In genomic region chr5:140636316-140637057, GRCm38 (mm10) we compare ENCODE assay signal across 8 mouse cellular contexts. TPM values are rescaled to one million over a fixed set of nuclear protein-coding genes. Genes with fewer than 3 reads are reported as not detected.
DNase-seq lines count a peak whose midpoint lies in the region; ATAC-seq and TF ChIP-seq lines count a peak whose summit lies in the region.
"Had no signal": no experiment of that assay in that cellular context is flagged by ENCODE, and none has a peak within 500 bp of the region (broad histone marks: within the 10 kb centered on the region; RNA-seq: fewer than 3 reads in every experiment).

No protein-coding gene starts in this region.

- no peaks in the 10 kb centered on the region for H3K9me3 ChIP-seq in midbrain, embryonic 10.5 days (replicated peaks)
- no peaks in the 10 kb centered on the region for H3K9me3 ChIP-seq in midbrain, embryonic 14.5 days (ENCODE audit: control insufficient read depth, low read length)
- H3K9me3 ChIP-seq in embryonic facial prominence, embryonic 10.5 days = no peaks in the 10 kb centered on the region
- no peaks in the 10 kb centered on the region for H3K9me3 ChIP-seq in liver, postnatal 0 days (ENCODE audit: low read length)

- peaks cover 16% of the 10 kb centered on the region for H3K4me1 ChIP-seq in midbrain, embryonic 10.5 days
- peaks cover 10% of the 10 kb centered on the region; the same call in 1 of the 2 replicates for H3K4me1 ChIP-seq in midbrain, embryonic 14.5 days (ENCODE audit: control insufficient read depth, insufficient read depth, low read length)
- H3K4me1 ChIP-seq in embryonic facial prominence, embryonic 10.5 days = peaks cover 31% of the 10 kb centered on the region
- peaks cover 18% of the 10 kb centered on the region for H3K4me1 ChIP-seq in liver, postnatal 0 days (ENCODE audit: insufficient read depth)

- H3K4me3 ChIP-seq in midbrain, embryonic 10.5 days = no peak overlapping the region
- H3K4me3 ChIP-seq in midbrain, embryonic 14.5 days (replicated peaks; ENCODE audit: low read depth, low read length) = no peak overlapping the region
- H3K4me3 ChIP-seq in embryonic facial prominence, embryonic 10.5 days = no peak overlapping the region
- no peak overlapping the region for H3K4me3 ChIP-seq in liver, postnatal 0 days (ENCODE audit: low read depth, low read length)
- H3K4me3 ChIP-seq: erythroblast, embryonic 14.5 days had no signal

- TF ChIP-seq EP300 in liver, postnatal 0 days (IDR thresholded peaks at IDR 0.05; ENCODE audit: low read depth) = no peak

- peak; percentile 32 for TF ChIP-seq CTCF in liver, postnatal 0 days (IDR thresholded peaks at IDR 0.05; ENCODE audit: low read depth)

- WGBS in midbrain, embryonic 10.5 days = 89% methylated on average over 7 of the region's 7 CpGs
- WGBS in midbrain, embryonic 14.5 days = 98% methylated on average over 7 of the region's 7 CpGs
- 87% methylated on average over 7 of the region's 7 CpGs for WGBS in embryonic facial prominence, embryonic 10.5 days
- 58% methylated on average over 7 of the region's 7 CpGs for WGBS in liver, postnatal 0 days (ENCODE audit: insufficient replicate concordance)

- H3K4me2 ChIP-seq in midbrain, embryonic 14.5 days (ENCODE audit: low read length) = no peak overlapping the region
- no peak overlapping the region for H3K4me2 ChIP-seq in liver, postnatal 0 days (ENCODE audit: low read depth, low read length)

- no peak overlapping the region for H3K9ac ChIP-seq in midbrain, embryonic 14.5 days (replicated peaks; ENCODE audit: low read length)
- no peak overlapping the region for H3K9ac ChIP-seq in liver, postnatal 0 days (replicated peaks)

- H3K27ac ChIP-seq in midbrain, embryonic 10.5 days (replicated peaks) = peak overlapping the region; percentile 52; the same call in 1 of the 2 replicates
- no peak overlapping the region for H3K27ac ChIP-seq in midbrain, embryonic 14.5 days (replicated peaks; ENCODE audit: low read depth, low read length)
- H3K27ac ChIP-seq in embryonic facial prominence, embryonic 10.5 days (replicated peaks) = 0 out of 2 replicates have a peak overlapping the region, but pooled peaks have one; percentile 37
- H3K27ac ChIP-seq in liver, postnatal 0 days (ENCODE audit: low read depth) = peak overlapping the region; percentile 68

- no peak for ATAC-seq in midbrain, embryonic 14.5 days (ENCODE audit: low FRiP score, low TSS enrichment)
- peak; percentile 46 for ATAC-seq in liver, postnatal 0 days

- peaks cover 100% of the 10 kb centered on the region for H3K36me3 ChIP-seq in midbrain, embryonic 10.5 days
- peaks cover 80% of the 10 kb centered on the region for H3K36me3 ChIP-seq in midbrain, embryonic 14.5 days (ENCODE audit: control insufficient read depth, insufficient read depth, low read length)
- peaks cover 100% of the 10 kb centered on the region for H3K36me3 ChIP-seq in embryonic facial prominence, embryonic 10.5 days (replicated peaks)
- H3K36me3 ChIP-seq in liver, postnatal 0 days (replicated peaks; ENCODE audit: insufficient read depth, low read length) = peaks cover 14% of the 10 kb centered on the region

- DNase-seq in midbrain, embryonic 10.5 days (ENCODE audit: low spot score) = no peak
- no peak for DNase-seq in midbrain, embryonic 14.5 days
- no peak for DNase-seq in embryonic facial prominence, embryonic 10.5 days (ENCODE audit: low spot score)
- DNase-seq in liver, postnatal 0 days = no peak
- DNase-seq in thymus, postnatal 25 days = peak; percentile 48
- DNase-seq in layer of hippocampus, adult 9-10 months (ENCODE audit: low spot score) = no peak
- no peak for DNase-seq in gastrocnemius, postnatal 10 days

- no peaks in the 10 kb centered on the region for H3K27me3 ChIP-seq in midbrain, embryonic 10.5 days (ENCODE audit: low read depth, poor library complexity, severe bottlenecking)
- no peaks in the 10 kb centered on the region for H3K27me3 ChIP-seq in midbrain, embryonic 14.5 days (ENCODE audit: control insufficient read depth, insufficient read depth, low read length)
- no peaks in the 10 kb centered on the region for H3K27me3 ChIP-seq in embryonic facial prominence, embryonic 10.5 days (replicated peaks; ENCODE audit: low read depth, poor library complexity, severe bottlenecking)
- no peaks in the 10 kb centered on the region for H3K27me3 ChIP-seq in liver, postnatal 0 days (ENCODE audit: insufficient read depth, low read length)

RNA-seq across cellular contexts. Expression of gene Ttyh3, which starts 12.3 kb away (rescaled TPM):
- polyA plus RNA-seq in midbrain, embryonic 10.5 days (2016; fragmentation: Nextera tagmentation; extraction: Ambion mirVana) = 28.6 and 36.2 TPM in 2 replicates
- polyA plus RNA-seq in midbrain, embryonic 14.5 days (2014; fragmentation: Nextera tagmentation; extraction: Ambion mirVana) = 72.1 and 86.7 TPM in 2 replicates
- polyA plus RNA-seq in embryonic facial prominence, embryonic 10.5 days (2016; fragmentation: Nextera tagmentation; extraction: Ambion mirVana) = 33.4 and 35.5 TPM in 2 replicates
- 5.2 and 6.5 TPM in 2 replicates for polyA plus RNA-seq in liver, postnatal 0 days (2015; fragmentation: Nextera tagmentation; extraction: Ambion mirVana)
- 10 to 100 TPM; 33.4 to 42.5 TPM for total RNA-seq in gastrocnemius, postnatal 10 days (2021)

RNA-seq across cellular contexts. Expression of gene Lfng, which starts 29.4 kb away (rescaled TPM):
- polyA plus RNA-seq in midbrain, embryonic 10.5 days (2016; fragmentation: Nextera tagmentation; extraction: Ambion mirVana) = 43.7 and 50.8 TPM in 2 replicates
- 20.5 and 25.2 TPM in 2 replicates for polyA plus RNA-seq in midbrain, embryonic 14.5 days (2014; fragmentation: Nextera tagmentation; extraction: Ambion mirVana)
- 11.7 and 14.9 TPM in 2 replicates for polyA plus RNA-seq in embryonic facial prominence, embryonic 10.5 days (2016; fragmentation: Nextera tagmentation; extraction: Ambion mirVana)
- 5.0 and 5.9 TPM in 2 replicates for polyA plus RNA-seq in liver, postnatal 0 days (2015; fragmentation: Nextera tagmentation; extraction: Ambion mirVana)
- 1 to 10 TPM; 7.1 to 9.0 TPM for total RNA-seq in gastrocnemius, postnatal 10 days (2021)
